Mouse (Mus musculus): ENCODE measurements around the gene Uevld. TPM values are rescaled to one million over a fixed set of nuclear protein-coding genes. Genes with fewer than 3 reads are reported as not detected.
"Not testable (repeated sequence)": the region's sequence is repeated elsewhere in the genome, so short reads cannot be mapped to it uniquely, and the experiment has no call there.

Gene Uevld
- polyA plus RNA-seq, 1 experiment, result 0.95 TPM

DNA sequence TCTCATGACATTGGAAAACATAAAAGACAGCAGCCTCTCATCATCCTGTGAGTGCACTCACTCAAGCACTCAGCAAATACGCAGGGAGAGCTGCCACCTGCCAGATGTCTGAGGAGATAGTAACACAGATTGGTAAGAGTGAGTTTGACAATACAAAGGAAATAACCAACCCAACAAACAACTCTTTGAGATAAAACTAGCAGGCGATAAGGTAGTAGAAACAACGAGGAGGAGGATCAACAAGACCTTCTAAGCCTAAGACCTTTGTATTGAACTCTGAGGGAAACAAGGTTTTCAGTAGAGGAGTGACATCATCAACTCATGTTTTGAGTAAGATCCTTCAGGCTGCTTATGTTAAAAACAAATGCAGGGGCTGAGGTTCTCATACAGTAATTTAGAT is 59.0 kb downstream of the Uevld start:
- no peaks in the 10 kb centered on the region for H3K4me1 ChIP-seq (ENCODE audit: control insufficient read depth, insufficient read depth, insufficient read length, low read length)
- 55% methylated on average over 3 of the region's 3 CpGs for WGBS
- TF ChIP-seq CTCF (IDR thresholded peaks at IDR 0.05; ENCODE audit: extremely low read depth, insufficient read length, insufficient replicate concordance, low read depth, low read length), result no peak
- TF ChIP-seq POLR2A (IDR thresholded peaks at IDR 0.05; ENCODE audit: low read depth, low read length), result no peak
- H3K27me3 ChIP-seq (ENCODE audit: control insufficient read depth, insufficient read depth, low read length), result no peaks in the 10 kb centered on the region
- H3K27ac ChIP-seq (ENCODE audit: insufficient read depth, low read depth, low read length), result no peak overlapping the region
- no peak overlapping the region for H3K4me3 ChIP-seq (ENCODE audit: low read depth, low read length)
- H3K36me3 ChIP-seq (ENCODE audit: control insufficient read depth, insufficient read depth, low read length), result peaks cover 52% of the 10 kb centered on the region

GRCm38 (mm10) chr7:46895511-46895910 is 62.8 kb downstream of the Uevld start:
- Histone ChIP-seq H3K36me3 (ENCODE audit: control insufficient read depth, insufficient read depth, low read length) (peaks cover 57% of the 10 kb centered on the region), H3K27me3 (ENCODE audit: control insufficient read depth, insufficient read depth, low read length) (no peaks in the 10 kb centered on the region), H3K4me1 (ENCODE audit: control insufficient read depth, insufficient read depth, insufficient read length, low read length) (no peaks in the 10 kb centered on the region), H3K4me3 (ENCODE audit: low read depth, low read length) (no peak overlapping the region), H3K27ac (ENCODE audit: insufficient read depth, low read depth, low read length) (no peak overlapping the region)
- 83% methylated on average over 3 of the region's 3 CpGs for WGBS
- TF ChIP-seq CTCF (IDR thresholded peaks at IDR 0.05; ENCODE audit: extremely low read depth, insufficient read length, insufficient replicate concordance, low read depth, low read length) (no peak), POLR2A (IDR thresholded peaks at IDR 0.05; ENCODE audit: low read depth, low read length) (no peak)

- no peak overlapping the region for H3K27ac ChIP-seq (ENCODE audit: insufficient read depth, low read depth, low read length)
- TF ChIP-seq CTCF (IDR thresholded peaks at IDR 0.05; ENCODE audit: extremely low read depth, insufficient read length, insufficient replicate concordance, low read depth, low read length) (no peak), POLR2A (IDR thresholded peaks at IDR 0.05; ENCODE audit: low read depth, low read length) (no peak)
- WGBS, result 78% methylated on average over 3 of the region's 3 CpGs
- H3K4me3 ChIP-seq (ENCODE audit: low read depth, low read length), result no peak overlapping the region
- no peaks in the 10 kb centered on the region for H3K27me3 ChIP-seq (ENCODE audit: control insufficient read depth, insufficient read depth, low read length)
- H3K36me3 ChIP-seq (ENCODE audit: control insufficient read depth, insufficient read depth, low read length), result peaks cover 20% of the 10 kb centered on the region
- no peaks in the 10 kb centered on the region for H3K4me1 ChIP-seq (ENCODE audit: control insufficient read depth, insufficient read depth, insufficient read length, low read length)
These were observed 75.0 kb downstream of the Uevld start for GRCm38 (mm10) chr7:46883304-46883703.

DNA sequence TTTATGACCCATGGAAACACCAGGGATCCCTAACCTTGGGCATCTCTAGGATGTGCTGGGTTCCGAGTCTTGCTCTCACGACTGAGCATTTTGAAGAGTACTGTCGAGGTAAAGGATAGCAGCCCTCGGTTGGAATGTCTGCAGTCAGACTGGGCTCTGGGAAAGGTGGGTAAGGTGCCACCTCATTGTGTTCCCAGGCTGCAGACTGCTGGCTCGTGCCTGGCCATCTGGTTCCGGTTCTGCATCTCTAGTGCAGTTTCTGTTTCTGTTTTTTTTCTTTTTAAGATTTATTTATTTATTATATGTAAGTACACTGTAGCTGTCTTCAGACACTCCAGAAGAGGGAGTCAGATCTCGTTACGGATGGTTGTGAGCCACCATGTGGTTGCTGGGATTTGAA is 76.4 kb downstream of the Uevld start:
- WGBS, result 56% methylated on average over 8 of the region's 8 CpGs
- H3K4me1 ChIP-seq (ENCODE audit: control insufficient read depth, insufficient read depth, insufficient read length, low read length); H3K27ac ChIP-seq (ENCODE audit: insufficient read depth, low read depth, low read length); H3K4me3 ChIP-seq (ENCODE audit: low read depth, low read length); H3K27me3 ChIP-seq (ENCODE audit: control insufficient read depth, insufficient read depth, low read length): not testable (repeated sequence)
- peaks cover 11% of the 10 kb centered on the region for H3K36me3 ChIP-seq (ENCODE audit: control insufficient read depth, insufficient read depth, low read length)

- Histone ChIP-seq H3K27ac (ENCODE audit: insufficient read depth, low read depth, low read length) (no peak overlapping the region), H3K36me3 (ENCODE audit: control insufficient read depth, insufficient read depth, low read length) (peaks cover 6% of the 10 kb centered on the region), H3K27me3 (ENCODE audit: control insufficient read depth, insufficient read depth, low read length) (no peaks in the 10 kb centered on the region), H3K4me3 (ENCODE audit: low read depth, low read length) (no peak overlapping the region), H3K4me1 (ENCODE audit: control insufficient read depth, insufficient read depth, insufficient read length, low read length) (no peaks in the 10 kb centered on the region)
- WGBS, result 77% methylated on average over 2 of the region's 2 CpGs
- no peak for TF ChIP-seq POLR2A (IDR thresholded peaks at IDR 0.05; ENCODE audit: low read depth, low read length)
- TF ChIP-seq CTCF (IDR thresholded peaks at IDR 0.05; ENCODE audit: extremely low read depth, insufficient read length, insufficient replicate concordance, low read depth, low read length), result no peak
These were observed 77.3 kb downstream of the Uevld start for GRCm38 (mm10) chr7:46880992-46881391.

DNA sequence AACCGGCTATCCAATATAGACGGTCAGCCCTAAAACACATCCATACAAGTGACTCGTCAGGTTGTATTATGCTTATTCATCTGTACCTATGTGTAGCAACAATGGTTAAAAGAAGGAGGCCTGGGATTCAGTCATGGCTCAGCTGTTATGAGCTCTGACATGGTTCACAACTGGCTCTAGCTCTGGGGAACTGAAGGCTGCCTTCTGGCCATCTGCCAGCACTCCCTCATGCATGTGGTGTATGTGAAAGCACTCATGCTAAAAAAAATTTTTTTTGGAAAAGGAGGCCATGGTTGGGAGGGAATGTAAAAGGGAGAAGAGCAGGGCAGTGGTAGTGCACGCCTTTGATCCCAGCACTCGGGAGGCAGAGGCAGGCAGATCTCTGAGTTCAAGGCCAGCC is 78.5 kb downstream of the Uevld start:
- Histone ChIP-seq H3K27ac (ENCODE audit: insufficient read depth, low read depth, low read length) (no peak overlapping the region), H3K27me3 (ENCODE audit: control insufficient read depth, insufficient read depth, low read length) (no peaks in the 10 kb centered on the region), H3K4me1 (ENCODE audit: control insufficient read depth, insufficient read depth, insufficient read length, low read length) (no peaks in the 10 kb centered on the region), H3K4me3 (ENCODE audit: low read depth, low read length) (no peak overlapping the region), H3K36me3 (ENCODE audit: control insufficient read depth, insufficient read depth, low read length) (peaks cover under 1% of the 10 kb centered on the region; the same call in 1 of the 2 replicates)
- TF ChIP-seq CTCF (IDR thresholded peaks at IDR 0.05; ENCODE audit: extremely low read depth, insufficient read length, insufficient replicate concordance, low read depth, low read length), result no peak
- no peak for TF ChIP-seq POLR2A (IDR thresholded peaks at IDR 0.05; ENCODE audit: low read depth, low read length)
- WGBS, result 91% methylated on average over 5 of the region's 5 CpGs

- H3K4me1 ChIP-seq (ENCODE audit: control insufficient read depth, insufficient read depth, insufficient read length, low read length), result peaks cover 7% of the 10 kb centered on the region; the same call in 1 of the 2 replicates
- H3K27me3 ChIP-seq (ENCODE audit: control insufficient read depth, insufficient read depth, low read length), result no peaks in the 10 kb centered on the region
- no peaks in the 10 kb centered on the region for H3K36me3 ChIP-seq (ENCODE audit: control insufficient read depth, insufficient read depth, low read length)
- H3K27ac ChIP-seq (ENCODE audit: insufficient read depth, low read depth, low read length), result no peak overlapping the region
- TF ChIP-seq CTCF (IDR thresholded peaks at IDR 0.05; ENCODE audit: extremely low read depth, insufficient read length, insufficient replicate concordance, low read depth, low read length) (no peak), POLR2A (IDR thresholded peaks at IDR 0.05; ENCODE audit: low read depth, low read length) (no peak)
- WGBS, result 58% methylated on average over 6 of the region's 6 CpGs
- no peak overlapping the region for H3K4me3 ChIP-seq (ENCODE audit: low read depth, low read length)
These were observed 81.1 kb downstream of the Uevld start for GRCm38 (mm10) chr7:46877255-46877654.

GRCm38 (mm10) chr7:46876841-46877240 is 81.5 kb downstream of the Uevld start:
- H3K4me3 ChIP-seq (ENCODE audit: low read depth, low read length), result no peak overlapping the region
- peaks cover 7% of the 10 kb centered on the region; the same call in 1 of the 2 replicates for H3K4me1 ChIP-seq (ENCODE audit: control insufficient read depth, insufficient read depth, insufficient read length, low read length)
- 67% methylated on average over 4 of the region's 4 CpGs for WGBS
- TF ChIP-seq CTCF (IDR thresholded peaks at IDR 0.05; ENCODE audit: extremely low read depth, insufficient read length, insufficient replicate concordance, low read depth, low read length), result no peak
- no peak for TF ChIP-seq POLR2A (IDR thresholded peaks at IDR 0.05; ENCODE audit: low read depth, low read length)
- no peak overlapping the region for H3K27ac ChIP-seq (ENCODE audit: insufficient read depth, low read depth, low read length)
- no peaks in the 10 kb centered on the region for H3K36me3 ChIP-seq (ENCODE audit: control insufficient read depth, insufficient read depth, low read length)
- no peaks in the 10 kb centered on the region for H3K27me3 ChIP-seq (ENCODE audit: control insufficient read depth, insufficient read depth, low read length)

Other genes with a start within 250 kb of the Uevld start
- gene Saal1, start 247.8 kb downstream of the Uevld start, polyA plus RNA-seq (2012; rRNA removed), result 2.1 and 3.5 TPM in 2 replicates
- gene Saa3, start 242.8 kb downstream of the Uevld start, polyA plus RNA-seq (2012; rRNA removed), result 0.44 and 4.0 TPM in 2 replicates
- gene Saa4, start 225.9 kb downstream of the Uevld start, polyA plus RNA-seq (2012; rRNA removed), result not detected in 2 replicates
- 0.56 TPM in 1 of 2 replicates, not detected in the other for gene Saa1, start 215.5 kb downstream of the Uevld start, polyA plus RNA-seq (2012; rRNA removed)
- not detected in 2 replicates for gene Saa2, start 206.7 kb downstream of the Uevld start, polyA plus RNA-seq (2012; rRNA removed)
- gene Hps5, start 162.5 kb downstream of the Uevld start, polyA plus RNA-seq (2012; rRNA removed), result 14.4 and 22.7 TPM in 2 replicates
- gene Gtf2h1, start 162.4 kb downstream of the Uevld start, polyA plus RNA-seq (2012; rRNA removed), result 3.1 and 5.9 TPM in 2 replicates
- 766 and 1,649 TPM in 2 replicates for gene Ldha, start 117.1 kb downstream of the Uevld start, polyA plus RNA-seq (2012; rRNA removed)
- not detected in 2 replicates for gene Ldhc, start 97.3 kb downstream of the Uevld start, polyA plus RNA-seq (2012; rRNA removed)
- gene Tsg101, start 38.6 kb downstream of the Uevld start, polyA plus RNA-seq (2012; rRNA removed), result 55.5 and 103 TPM in 2 replicates
- not detected in 2 replicates for gene Gm9999, start 25.1 kb upstream of the Uevld start, polyA plus RNA-seq (2012; rRNA removed)
- 2.2 and 3.6 TPM in 2 replicates for gene Spty2d1, start 49.9 kb upstream of the Uevld start, polyA plus RNA-seq (2012; rRNA removed)
- 41.3 and 385 TPM in 2 replicates for gene Tmem86a, start 92.1 kb upstream of the Uevld start, polyA plus RNA-seq (2012; rRNA removed)
- 1.1 and 1.5 TPM in 2 replicates for gene Ptpn5, start 175.2 kb upstream of the Uevld start, polyA plus RNA-seq (2012; rRNA removed)
- not detected in 2 replicates for gene Mrgpra6, start 246.4 kb upstream of the Uevld start, polyA plus RNA-seq (2012; rRNA removed)